Mouse (Mus musculus) Muller cell, postnatal 12 days (primary cell): ENCODE data around the gene Dlx4.

Source experiments
- DNase-seq: peaks from one replicate; pipeline ENCODE4 v3.0.0-alpha.2; 2015; ENCODE audit errors: inconsistent ontology term

Gene Dlx4

DNA sequence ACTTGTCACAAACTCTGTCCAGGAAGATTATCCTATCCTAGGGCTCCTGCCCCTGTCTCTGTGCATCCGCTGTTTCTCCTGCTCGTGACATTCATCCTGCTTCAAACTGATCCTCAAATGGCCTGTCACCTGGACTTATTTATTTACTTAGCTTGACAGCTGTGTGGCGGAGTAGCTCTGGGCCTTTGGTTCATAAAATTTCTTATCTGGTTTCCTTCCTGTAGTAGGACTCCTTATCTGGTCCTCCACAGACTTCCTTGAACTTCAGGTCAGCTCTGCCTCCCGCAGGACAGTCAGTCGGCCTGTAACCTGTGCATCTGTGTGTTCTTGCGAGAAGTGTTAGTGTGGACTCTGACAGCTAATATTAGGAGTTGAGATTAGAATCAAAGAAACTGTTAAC, 41.8 kb downstream of the Dlx4 start:
- no peak for DNase-seq

- DNase-seq, result peak; percentile 93
Measured at GRCm38 (mm10) chr11:95102161-95102904, 43.7 kb downstream of the Dlx4 start.

DNA sequence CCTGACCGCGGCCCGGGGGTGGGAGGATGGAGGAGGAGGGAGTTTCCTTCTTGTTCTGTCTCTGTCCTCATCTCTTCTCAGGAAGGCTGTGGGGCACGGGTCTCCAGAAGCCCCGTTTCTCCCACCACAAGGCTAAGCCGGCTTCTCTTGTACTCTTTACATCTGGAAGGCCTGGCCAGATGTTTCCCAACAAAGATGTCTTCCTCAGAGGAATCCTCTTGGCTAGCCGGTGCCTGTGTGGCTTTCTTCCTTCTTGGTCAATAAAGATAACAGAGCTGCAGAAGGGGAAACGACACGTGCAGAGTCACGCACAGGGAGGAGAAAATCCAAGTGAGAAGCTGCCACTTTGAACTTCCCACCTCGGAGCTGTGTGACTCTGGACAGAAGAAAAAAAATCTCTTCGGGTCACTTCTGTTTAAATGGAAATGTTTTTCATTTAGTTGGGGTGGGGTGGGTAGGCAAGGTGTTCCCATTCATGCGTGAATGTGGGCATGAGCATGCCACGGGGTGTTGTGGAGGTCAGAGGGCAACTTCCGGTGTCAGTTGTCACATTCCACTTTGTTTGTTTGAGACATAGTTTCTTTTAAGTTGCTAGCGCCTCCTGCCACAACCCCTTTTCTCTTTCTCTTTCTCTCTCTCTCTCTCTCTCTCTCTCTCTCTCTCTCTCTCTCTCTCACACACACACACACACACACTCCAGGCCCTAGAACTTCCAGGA, 44.8 kb downstream of the Dlx4 start:
- DNase-seq, result no peak

- peak; percentile 57 for DNase-seq
Measured at GRCm38 (mm10) chr11:95100393-95100792, 45.7 kb downstream of the Dlx4 start.

GRCm38 (mm10) chr11:95098346-95099095, 47.5 kb downstream of the Dlx4 start:
- peak; percentile 69 for DNase-seq

DNA sequence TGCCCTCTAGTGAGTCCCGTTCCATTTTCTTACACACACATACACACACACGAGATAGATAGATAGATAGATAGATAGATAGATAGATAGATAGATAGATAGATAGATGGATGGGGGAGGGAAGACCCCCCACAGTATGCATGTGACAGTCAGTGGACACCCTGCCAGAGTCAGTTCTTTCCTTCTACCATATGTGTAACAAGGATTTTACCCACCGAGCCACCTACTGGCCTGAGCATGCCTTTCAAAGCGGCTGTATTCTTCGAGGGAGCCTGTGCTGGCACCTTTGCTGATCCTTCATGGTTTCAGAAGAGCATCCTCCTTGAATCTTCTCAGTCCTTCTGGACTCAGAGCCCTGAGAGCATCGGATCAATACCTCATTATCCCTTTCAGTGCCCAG, 48.2 kb downstream of the Dlx4 start:
- no peak for DNase-seq

GRCm38 (mm10) chr11:95096608-95097373, 49.3 kb downstream of the Dlx4 start:
- peak; percentile 93 for DNase-seq

DNA sequence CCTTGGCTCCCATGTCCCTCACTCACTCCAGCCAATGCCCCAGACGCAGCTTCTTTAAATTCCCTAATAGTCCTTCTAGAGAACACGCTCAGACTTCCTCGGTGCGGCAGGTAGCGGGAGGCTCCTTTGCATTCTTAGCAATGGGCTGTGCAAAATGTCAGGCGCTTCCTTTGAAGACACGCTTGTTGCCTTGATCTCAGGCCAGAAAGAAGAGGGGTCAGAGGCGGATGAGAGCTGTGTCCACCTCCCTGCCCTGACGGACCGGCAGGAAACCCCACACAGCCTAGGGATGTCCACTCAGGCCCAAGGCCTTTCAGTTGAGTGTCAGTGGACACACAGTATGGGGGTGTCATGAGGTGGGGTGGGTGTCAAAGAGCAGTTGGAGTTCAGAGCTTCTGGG, 50.5 kb downstream of the Dlx4 start:
- no peak for DNase-seq

DNA sequence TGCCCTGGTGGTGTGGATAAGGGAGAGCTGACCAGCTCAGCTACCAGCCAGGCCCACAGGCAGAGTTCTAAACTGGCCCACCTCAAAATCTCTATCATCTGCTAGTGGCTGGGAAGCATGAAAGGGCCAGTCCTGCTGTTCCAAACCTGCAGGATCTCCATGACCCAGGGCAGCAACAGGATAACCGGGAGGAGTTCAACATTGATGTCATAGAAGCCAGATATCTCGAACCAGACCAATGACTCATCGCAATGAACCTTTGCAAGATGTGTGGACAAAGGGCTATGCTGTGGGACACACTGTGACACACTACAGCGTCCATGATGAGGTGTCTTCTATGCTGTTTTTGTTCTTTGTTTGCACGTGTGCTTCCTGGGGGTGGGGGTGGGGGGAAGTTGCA, 53.0 kb downstream of the Dlx4 start:
- DNase-seq, result no peak
